Mouse (Mus musculus): Measurements from ENCODE around the gene Pet100. TPM values are rescaled to one million over a fixed set of nuclear protein-coding genes. Genes with fewer than 3 reads are reported as not detected.
"Not testable (repeated sequence)": the region's sequence is repeated elsewhere in the genome, so short reads cannot be mapped to it uniquely, and the experiment has no call there.

The Pet100 gene
- polyA plus RNA-seq (2012; ENCODE audit: insufficient read depth, insufficient read length, missing spikeins) = 116 and 153 TPM in 2 replicates

GRCm38 (mm10) chr8:3621199-3621970 lies at the start of gene Pet100, which contains the start of gene Xab2:
Pet100 (plus strand) TSS chr8:3621548.
Xab2 (minus strand) TSS chr8:3621316.
- H3K4me1 ChIP-seq (ENCODE audit: control insufficient read depth, insufficient read depth, low read length) = peaks cover 4% of the 10 kb centered on the region; the same call in 1 of the 2 replicates
- peak within 1 kb of the TSS; percentile 82 for H3K4me3 ChIP-seq (ENCODE audit: insufficient read depth, low read length)
- TF ChIP-seq POLR2A (IDR thresholded peaks at IDR 0.05; ENCODE audit: borderline replicate concordance, low read depth, low read length) (0 out of 2 replicates have a peak, but pooled peaks have one; percentile 28), CTCF (IDR thresholded peaks at IDR 0.05; ENCODE audit: low read depth, low read length) (no peak)
- no peak within 1 kb of the TSS for H3K27ac ChIP-seq (ENCODE audit: insufficient read depth, low read depth, low read length)

- Histone ChIP-seq H3K27ac (ENCODE audit: insufficient read depth, low read depth, low read length) (no peak overlapping the region), H3K4me3 (ENCODE audit: insufficient read depth, low read length) (no peak overlapping the region), H3K4me1 (ENCODE audit: control insufficient read depth, insufficient read depth, low read length) (no peaks in the 10 kb centered on the region)
- TF ChIP-seq POLR2A (IDR thresholded peaks at IDR 0.05; ENCODE audit: borderline replicate concordance, low read depth, low read length) = no peak
These were observed 46.8 kb upstream of the Pet100 start for GRCm38 (mm10) chr8:3574546-3574945.

- Histone ChIP-seq H3K4me1 (ENCODE audit: control insufficient read depth, insufficient read depth, low read length) (no peaks in the 10 kb centered on the region), H3K27ac (ENCODE audit: insufficient read depth, low read depth, low read length) (no peak overlapping the region), H3K4me3 (ENCODE audit: insufficient read depth, low read length) (no peak overlapping the region)
- TF ChIP-seq POLR2A (IDR thresholded peaks at IDR 0.05; ENCODE audit: borderline replicate concordance, low read depth, low read length) = no peak
- no peak for TF ChIP-seq CTCF (IDR thresholded peaks at IDR 0.05; ENCODE audit: low read depth, low read length)
These were observed 45.0 kb upstream of the Pet100 start for GRCm38 (mm10) chr8:3576211-3576960.

GRCm38 (mm10) chr8:3579390-3580364 lies 41.7 kb upstream of the Pet100 start:
- TF ChIP-seq POLR2A (IDR thresholded peaks at IDR 0.05; ENCODE audit: borderline replicate concordance, low read depth, low read length) = no peak
- no peak for TF ChIP-seq CTCF (IDR thresholded peaks at IDR 0.05; ENCODE audit: low read depth, low read length)
- no peak overlapping the region for H3K27ac ChIP-seq (ENCODE audit: insufficient read depth, low read depth, low read length)
- no peaks in the 10 kb centered on the region for H3K4me1 ChIP-seq (ENCODE audit: control insufficient read depth, insufficient read depth, low read length)
- no peak overlapping the region for H3K4me3 ChIP-seq (ENCODE audit: insufficient read depth, low read length)

- H3K27ac ChIP-seq (ENCODE audit: insufficient read depth, low read depth, low read length); H3K4me3 ChIP-seq (ENCODE audit: insufficient read depth, low read length); H3K4me1 ChIP-seq (ENCODE audit: control insufficient read depth, insufficient read depth, low read length): not testable (repeated sequence)
These were observed 39.4 kb upstream of the Pet100 start for GRCm38 (mm10) chr8:3581961-3582360.

GRCm38 (mm10) chr8:3586452-3586851 lies 34.9 kb upstream of the Pet100 start:
- no peak overlapping the region for H3K4me3 ChIP-seq (ENCODE audit: insufficient read depth, low read length)
- H3K4me1 ChIP-seq (ENCODE audit: control insufficient read depth, insufficient read depth, low read length) = no peaks in the 10 kb centered on the region
- no peak for TF ChIP-seq CTCF (IDR thresholded peaks at IDR 0.05; ENCODE audit: low read depth, low read length)
- no peak overlapping the region for H3K27ac ChIP-seq (ENCODE audit: insufficient read depth, low read depth, low read length)

GRCm38 (mm10) chr8:3586993-3587390 lies 34.4 kb upstream of the Pet100 start, which contains the start of gene Camsap3:
Camsap3 (plus strand) TSS chr8:3587293.
- H3K4me1 ChIP-seq (ENCODE audit: control insufficient read depth, insufficient read depth, low read length) = no peaks in the 10 kb centered on the region
- TF ChIP-seq POLR2A (IDR thresholded peaks at IDR 0.05; ENCODE audit: borderline replicate concordance, low read depth, low read length) (no peak), CTCF (IDR thresholded peaks at IDR 0.05; ENCODE audit: low read depth, low read length) (no peak)
- no peak within 1 kb of the TSS for H3K27ac ChIP-seq (ENCODE audit: insufficient read depth, low read depth, low read length)
- H3K4me3 ChIP-seq (ENCODE audit: insufficient read depth, low read length) = peak within 1 kb of the TSS; percentile 59

GRCm38 (mm10) chr8:3587391-3588257 lies 33.7 kb upstream of the Pet100 start:
- Histone ChIP-seq H3K4me1 (ENCODE audit: control insufficient read depth, insufficient read depth, low read length) (no peaks in the 10 kb centered on the region), H3K27ac (ENCODE audit: insufficient read depth, low read depth, low read length) (no peak overlapping the region), H3K4me3 (ENCODE audit: insufficient read depth, low read length) (peak overlapping the region; percentile 59)
- no peak for TF ChIP-seq CTCF (IDR thresholded peaks at IDR 0.05; ENCODE audit: low read depth, low read length)
- no peak for TF ChIP-seq POLR2A (IDR thresholded peaks at IDR 0.05; ENCODE audit: borderline replicate concordance, low read depth, low read length)

- Histone ChIP-seq H3K4me1 (ENCODE audit: control insufficient read depth, insufficient read depth, low read length) (peaks cover under 1% of the 10 kb centered on the region; the same call in 1 of the 2 replicates), H3K27ac (ENCODE audit: insufficient read depth, low read depth, low read length) (no peak overlapping the region), H3K4me3 (ENCODE audit: insufficient read depth, low read length) (peak overlapping the region; percentile 59; the same call in 1 of the 2 replicates)
- TF ChIP-seq POLR2A (IDR thresholded peaks at IDR 0.05; ENCODE audit: borderline replicate concordance, low read depth, low read length) = no peak
- TF ChIP-seq CTCF (IDR thresholded peaks at IDR 0.05; ENCODE audit: low read depth, low read length) = no peak
These were observed 33.1 kb upstream of the Pet100 start for GRCm38 (mm10) chr8:3588258-3588633.

All from bone marrow macrophage, adult 2 months (primary cell).